Mouse (Mus musculus) neural tube, embryonic 15.5 days (tissue): ENCODE data around the gene Havcr2. TPM values are rescaled to one million over a fixed set of nuclear protein-coding genes. Genes with fewer than 3 reads are reported as not detected.
"Not testable (repeated sequence)": the region's sequence is repeated elsewhere in the genome, so short reads cannot be mapped to it uniquely, and the experiment has no call there.

ENCODE experiments used
- ATAC-seq: fragments of 200-750 bp; cut with Nextera tagmentation; 2 replicates; pipeline ENCODE4 v1.8.0; 2017; ENCODE audit warnings: mild to moderate bottlenecking, moderate TSS enrichment, moderate library complexity; ENCODE audit not compliant: low FRiP score
- H3K27ac ChIP-seq: fragments of 300-500 bp; sonication (generic); replicated peaks from 2 replicates; pipeline ENCODE4 v1.5.1; 2015; ENCODE audit warnings: mild to moderate bottlenecking, inconsistent platforms
- H3K27me3 ChIP-seq: fragments of 300-500 bp; sonication (generic); replicated peaks from 2 replicates; pipeline ENCODE4 v1.6.1; 2015; ENCODE audit warnings: inconsistent platforms
- H3K36me3 ChIP-seq: fragments of 300-500 bp; sonication (generic); 2 replicates; pipeline ENCODE4 v1.6.1; 2015; ENCODE audit warnings: inconsistent platforms
- H3K4me1 ChIP-seq: fragments of 300-500 bp; sonication (generic); 2 replicates; pipeline ENCODE4 v1.6.1; 2015; ENCODE audit warnings: inconsistent platforms
- H3K4me2 ChIP-seq: fragments of 300-500 bp; sonication (generic); 2 replicates; pipeline ENCODE4 v1.6.1; 2015; ENCODE audit warnings: inconsistent platforms, mild to moderate bottlenecking, moderate library complexity
- H3K4me3 ChIP-seq: fragments of 300-500 bp; sonication (generic); replicated peaks from 2 replicates; pipeline ENCODE4 v1.5.1; 2015; ENCODE audit warnings: mild to moderate bottlenecking, inconsistent platforms
- H3K9ac ChIP-seq: fragments of 300-500 bp; sonication (generic); replicated peaks from 2 replicates; pipeline ENCODE4 v1.6.1; 2015; ENCODE audit warnings: mild to moderate bottlenecking, inconsistent platforms
- H3K9me3 ChIP-seq: fragments of 300-500 bp; sonication (generic); replicated peaks from 2 replicates; pipeline ENCODE4 v1.6.1; 2016; ENCODE audit warnings: inconsistent platforms
- WGBS: fragments of 180-500 bp; shearing (Covaris S2); methylation state at CpG from one replicate; pipeline ENCODE4 v1.1.7; 2015; ENCODE audit warnings: mixed read lengths; 5-methylcytosine and 5-hydroxymethylcytosine counted together
- polyA plus RNA-seq: library from polyadenylated mRNA; unstranded; fragments of >200 nt; fragmentation: Nextera tagmentation; extraction: Ambion mirVana; gene quantifications from 2 replicates; pipeline ENCODE4 v1.2.1, GENCODE M21; 2015

Gene Havcr2
- polyA plus RNA-seq, 1 experiment from 2014 or later = 0.29 TPM

DNA sequence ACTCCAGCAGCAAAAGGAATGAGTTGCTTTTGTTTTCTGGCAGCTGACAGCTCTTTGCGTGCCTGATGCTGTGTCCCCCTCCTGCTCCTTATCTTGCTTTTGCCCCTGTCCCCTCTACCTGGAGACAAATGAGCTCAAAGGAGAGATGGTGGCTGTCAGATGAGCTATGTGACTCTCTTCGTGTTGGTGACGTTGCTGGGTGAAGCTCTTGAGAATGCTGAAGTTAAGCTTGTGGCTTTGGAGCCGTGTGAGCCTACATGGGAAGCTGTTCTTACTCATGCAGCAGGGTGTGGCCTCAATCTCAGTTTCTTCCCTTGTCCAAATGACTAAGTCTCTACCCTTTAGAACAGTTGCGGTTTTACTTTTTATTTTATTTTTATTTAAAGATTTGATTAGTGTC lies 7.2 kb downstream of the Havcr2 start:
- WGBS = 74% methylated on average over 5 of the region's 5 CpGs
- no peak for ATAC-seq
- H3K27me3 ChIP-seq = no peaks in the 10 kb centered on the region
- no peaks in the 10 kb centered on the region for H3K36me3 ChIP-seq
- no peak overlapping the region for H3K4me2 ChIP-seq
- no peaks in the 10 kb centered on the region for H3K4me1 ChIP-seq
- H3K4me3 ChIP-seq = no peak overlapping the region
- no peaks in the 10 kb centered on the region for H3K9me3 ChIP-seq
- no peak overlapping the region for H3K27ac ChIP-seq
- H3K9ac ChIP-seq = no peak overlapping the region

DNA sequence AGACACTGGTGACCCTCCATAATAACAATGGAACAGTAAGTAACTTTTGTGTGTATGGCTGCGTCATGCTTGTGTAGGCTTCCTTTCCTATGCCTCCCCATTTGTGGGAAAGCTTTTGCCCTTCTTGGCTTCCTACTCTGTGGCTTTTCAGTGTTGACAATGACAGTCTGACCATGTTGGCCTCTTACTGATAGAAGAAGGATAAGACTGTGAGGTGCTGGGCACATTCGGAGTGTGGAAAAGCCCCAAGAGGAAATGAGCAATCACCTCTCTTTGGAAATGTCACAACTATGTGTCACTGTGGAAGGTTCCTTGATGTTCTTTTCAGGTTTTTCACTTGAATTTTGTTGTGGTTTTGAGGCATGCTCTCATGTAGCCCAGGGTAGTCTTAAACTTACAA lies 12.1 kb downstream of the Havcr2 start:
- Histone ChIP-seq H3K4me3 (no peak overlapping the region), H3K36me3 (no peaks in the 10 kb centered on the region), H3K4me2 (no peak overlapping the region), H3K4me1 (no peaks in the 10 kb centered on the region), H3K9me3 (no peaks in the 10 kb centered on the region), H3K27me3 (no peaks in the 10 kb centered on the region), H3K27ac (no peak overlapping the region), H3K9ac (no peak overlapping the region)
- WGBS = 95% methylated on average over 2 of the region's 2 CpGs
- ATAC-seq = no peak

DNA sequence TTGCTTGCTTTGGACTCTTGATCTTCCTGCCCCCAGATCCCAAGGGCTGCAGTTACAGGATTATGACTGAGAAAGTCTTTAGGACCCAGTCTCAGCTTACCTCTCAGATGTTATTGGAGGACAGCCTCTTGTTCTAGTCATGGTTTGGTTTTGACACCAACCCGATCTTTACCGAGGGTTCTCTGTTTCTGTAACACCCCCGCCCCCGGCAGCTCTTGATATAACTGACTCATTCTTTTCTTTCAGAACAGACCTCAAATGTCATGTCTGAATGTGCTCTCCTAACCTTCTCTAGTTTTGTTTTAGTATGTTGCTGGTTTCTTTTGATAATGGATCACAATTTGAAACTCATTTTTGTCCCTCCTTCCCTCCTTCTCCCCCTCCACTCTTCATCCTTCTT lies 19.5 kb downstream of the Havcr2 start:
- Histone ChIP-seq H3K36me3 (no peaks in the 10 kb centered on the region), H3K27ac (no peak overlapping the region), H3K4me3 (no peak overlapping the region), H3K27me3 (no peaks in the 10 kb centered on the region), H3K9ac (no peak overlapping the region), H3K4me1 (no peaks in the 10 kb centered on the region), H3K4me2 (no peak overlapping the region), H3K9me3 (no peaks in the 10 kb centered on the region)
- ATAC-seq = no peak
- 97% methylated on average over 4 of the region's 4 CpGs for WGBS

DNA sequence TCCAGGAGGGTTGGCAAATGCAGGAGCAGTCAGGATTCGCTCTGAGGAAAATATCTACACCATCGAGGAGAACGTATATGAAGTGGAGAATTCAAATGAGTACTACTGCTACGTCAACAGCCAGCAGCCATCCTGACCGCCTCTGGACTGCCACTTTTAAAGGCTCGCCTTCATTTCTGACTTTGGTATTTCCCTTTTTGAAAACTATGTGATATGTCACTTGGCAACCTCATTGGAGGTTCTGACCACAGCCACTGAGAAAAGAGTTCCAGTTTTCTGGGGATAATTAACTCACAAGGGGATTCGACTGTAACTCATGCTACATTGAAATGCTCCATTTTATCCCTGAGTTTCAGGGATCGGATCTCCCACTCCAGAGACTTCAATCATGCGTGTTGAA lies 24.6 kb downstream of the Havcr2 start:
- Histone ChIP-seq H3K4me2 (no peak overlapping the region), H3K9ac (no peak overlapping the region), H3K36me3 (no peaks in the 10 kb centered on the region), H3K27ac (no peak overlapping the region), H3K27me3 (no peaks in the 10 kb centered on the region), H3K4me3 (no peak overlapping the region), H3K9me3 (no peaks in the 10 kb centered on the region), H3K4me1 (no peaks in the 10 kb centered on the region)
- 90% methylated on average over 9 of the region's 9 CpGs for WGBS
- ATAC-seq = no peak

DNA sequence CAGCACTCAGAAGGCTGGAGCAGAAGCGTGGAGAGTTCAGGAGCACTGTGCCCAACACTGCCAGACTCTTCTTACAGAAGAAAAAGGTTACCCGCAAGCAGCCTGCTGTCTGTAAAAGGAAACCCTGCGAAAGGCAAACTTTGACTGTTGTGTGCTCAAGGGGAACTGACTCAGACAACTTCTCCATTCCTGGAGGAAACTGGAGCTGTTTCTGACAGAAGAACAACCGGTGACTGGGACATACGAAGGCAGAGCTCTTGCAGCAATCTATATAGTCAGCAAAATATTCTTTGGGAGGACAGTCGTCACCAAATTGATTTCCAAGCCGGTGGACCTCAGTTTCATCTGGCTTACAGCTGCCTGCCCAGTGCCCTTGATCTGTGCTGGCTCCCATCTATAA lies 25.8 kb downstream of the Havcr2 start:
- Histone ChIP-seq H3K4me2 (no peak overlapping the region), H3K4me1 (no peaks in the 10 kb centered on the region), H3K27ac (no peak overlapping the region), H3K27me3 (no peaks in the 10 kb centered on the region), H3K4me3 (no peak overlapping the region), H3K9ac (no peak overlapping the region), H3K9me3 (no peaks in the 10 kb centered on the region), H3K36me3 (no peaks in the 10 kb centered on the region)
- ATAC-seq = no peak
- WGBS = 88% methylated on average over 7 of the region's 7 CpGs

DNA sequence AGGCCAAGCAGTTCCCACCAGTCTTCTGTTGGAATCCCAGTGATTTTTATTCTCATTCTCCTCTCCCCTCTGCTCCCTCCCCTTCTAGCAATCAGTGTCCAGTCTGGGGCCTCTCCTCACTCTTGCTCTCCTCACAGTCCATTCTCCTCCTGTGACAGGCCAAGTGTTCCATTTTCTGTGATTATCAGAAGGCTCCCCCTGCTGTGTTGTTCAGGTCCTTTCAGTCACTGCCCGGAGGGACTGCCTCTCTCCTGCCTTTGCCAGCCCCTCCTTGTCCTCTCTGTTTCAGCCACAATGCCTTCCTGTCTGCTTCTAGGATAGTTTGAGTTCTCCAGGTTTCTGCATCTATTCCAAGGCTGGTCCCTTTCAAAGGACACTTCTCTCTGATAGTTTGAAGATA lies 33.5 kb downstream of the Havcr2 start:
- H3K4me3 ChIP-seq = no peak overlapping the region
- H3K27me3 ChIP-seq = no peaks in the 10 kb centered on the region
- no peak overlapping the region for H3K9ac ChIP-seq
- no peaks in the 10 kb centered on the region for H3K9me3 ChIP-seq
- H3K4me1 ChIP-seq = no peaks in the 10 kb centered on the region
- H3K27ac ChIP-seq = no peak overlapping the region
- WGBS = 0% methylated on average over 1 of the region's 1 CpGs
- H3K36me3 ChIP-seq = no peaks in the 10 kb centered on the region
- no peak for ATAC-seq
- H3K4me2 ChIP-seq = no peak overlapping the region

DNA sequence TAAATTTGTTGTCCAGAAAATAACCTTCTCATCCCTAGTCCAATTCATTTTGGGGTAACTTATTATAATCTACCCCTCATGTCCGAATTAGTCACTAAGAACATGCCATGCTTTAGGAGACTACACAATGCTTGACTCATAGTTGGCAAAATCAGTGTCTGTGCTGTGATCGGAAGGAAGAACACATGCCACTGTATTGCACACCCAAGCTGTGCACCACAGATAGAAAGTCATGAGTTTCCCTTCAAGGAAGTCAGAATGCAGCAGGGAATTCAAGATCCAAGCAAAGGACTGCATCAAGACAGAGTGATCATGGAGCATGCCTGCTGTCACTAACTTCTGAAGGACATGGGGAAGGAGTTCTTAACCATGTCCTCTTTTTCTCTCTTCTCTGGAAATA lies 33.9 kb downstream of the Havcr2 start:
- H3K4me1 ChIP-seq = no peaks in the 10 kb centered on the region
- H3K4me2 ChIP-seq = no peak overlapping the region
- H3K4me3 ChIP-seq = no peak overlapping the region
- H3K9me3 ChIP-seq = no peaks in the 10 kb centered on the region
- H3K27ac ChIP-seq = no peak overlapping the region
- WGBS = 86% methylated on average over 2 of the region's 2 CpGs
- no peaks in the 10 kb centered on the region for H3K27me3 ChIP-seq
- no peak for ATAC-seq
- no peaks in the 10 kb centered on the region for H3K36me3 ChIP-seq
- no peak overlapping the region for H3K9ac ChIP-seq

DNA sequence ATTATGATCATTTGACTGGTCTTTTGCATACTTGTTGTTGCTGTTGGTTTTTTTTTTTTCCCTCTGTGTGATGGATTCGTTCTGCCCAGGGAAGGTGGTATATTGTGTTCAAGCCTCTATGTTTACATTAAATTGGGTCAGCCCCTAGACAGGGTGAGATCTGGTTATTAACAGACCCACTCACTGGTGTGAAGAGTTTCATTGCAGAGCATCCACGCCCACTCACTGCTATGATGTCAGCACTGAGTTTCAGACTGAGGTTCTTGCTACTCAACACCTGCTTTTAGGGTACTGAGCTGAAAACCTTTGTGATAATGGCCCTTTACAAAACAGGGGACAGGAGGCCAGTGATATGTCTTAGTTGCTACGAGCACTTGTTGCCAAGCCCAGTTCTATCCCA lies 52.4 kb downstream of the Havcr2 start:
- no peak for ATAC-seq
- Histone ChIP-seq H3K4me1 (no peaks in the 10 kb centered on the region), H3K27me3 (no peaks in the 10 kb centered on the region), H3K9me3 (no peaks in the 10 kb centered on the region), H3K27ac (no peak overlapping the region), H3K36me3 (no peaks in the 10 kb centered on the region), H3K9ac (no peak overlapping the region), H3K4me3 (no peak overlapping the region), H3K4me2 (no peak overlapping the region)
- 73% methylated on average over 3 of the region's 3 CpGs for WGBS

DNA sequence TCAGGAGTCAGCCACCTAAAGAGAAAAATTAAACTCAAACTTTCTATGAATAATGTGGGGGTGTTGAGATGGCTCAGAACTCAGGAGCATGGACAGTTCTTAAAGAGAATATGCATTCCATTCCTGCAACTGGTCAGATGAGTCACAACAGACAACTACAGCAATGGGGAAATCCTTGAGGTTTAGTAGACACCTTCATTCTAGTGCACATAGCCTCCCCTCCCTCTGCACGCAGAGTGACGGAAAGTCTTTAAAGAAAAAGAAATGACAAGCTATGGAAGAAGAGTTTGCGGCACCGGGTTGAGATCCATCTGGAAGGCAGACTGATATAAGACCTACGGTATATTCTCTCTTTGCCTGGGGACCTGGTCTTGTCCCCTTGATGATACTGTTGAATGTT lies 55.2 kb downstream of the Havcr2 start:
- Histone ChIP-seq H3K4me3 (no peak overlapping the region), H3K4me2 (no peak overlapping the region), H3K27ac (no peak overlapping the region), H3K9ac (no peak overlapping the region), H3K9me3 (no peaks in the 10 kb centered on the region), H3K36me3 (no peaks in the 10 kb centered on the region), H3K27me3 (no peaks in the 10 kb centered on the region), H3K4me1 (no peaks in the 10 kb centered on the region)
- 99% methylated on average over 5 of the region's 5 CpGs for WGBS
- ATAC-seq = no peak

DNA sequence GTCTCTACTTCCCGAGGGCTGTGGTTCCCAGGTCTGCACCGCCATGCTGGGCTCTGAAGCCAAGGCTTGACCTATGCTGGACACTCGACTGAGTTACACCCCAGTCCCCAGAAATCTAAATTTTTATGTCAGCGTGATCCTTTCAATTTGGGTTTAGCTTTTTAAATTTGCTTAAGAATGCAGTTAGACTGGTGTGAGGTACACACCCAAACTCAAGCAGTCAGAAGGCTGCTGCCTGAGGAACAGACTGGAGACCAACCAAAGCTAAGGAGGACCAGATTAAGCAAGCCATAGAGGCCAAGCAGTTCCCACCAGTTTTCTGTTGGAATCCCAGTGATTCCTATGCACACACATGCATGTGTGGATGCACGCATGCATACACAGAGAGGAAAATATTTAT lies 66.6 kb downstream of the Havcr2 start:
- H3K9ac ChIP-seq, H3K27me3 ChIP-seq, H3K36me3 ChIP-seq, H3K4me1 ChIP-seq, H3K4me2 ChIP-seq, ATAC-seq, H3K27ac ChIP-seq, H3K9me3 ChIP-seq, H3K4me3 ChIP-seq: not testable (repeated sequence)
- WGBS = 88% methylated on average over 5 of the region's 5 CpGs

DNA sequence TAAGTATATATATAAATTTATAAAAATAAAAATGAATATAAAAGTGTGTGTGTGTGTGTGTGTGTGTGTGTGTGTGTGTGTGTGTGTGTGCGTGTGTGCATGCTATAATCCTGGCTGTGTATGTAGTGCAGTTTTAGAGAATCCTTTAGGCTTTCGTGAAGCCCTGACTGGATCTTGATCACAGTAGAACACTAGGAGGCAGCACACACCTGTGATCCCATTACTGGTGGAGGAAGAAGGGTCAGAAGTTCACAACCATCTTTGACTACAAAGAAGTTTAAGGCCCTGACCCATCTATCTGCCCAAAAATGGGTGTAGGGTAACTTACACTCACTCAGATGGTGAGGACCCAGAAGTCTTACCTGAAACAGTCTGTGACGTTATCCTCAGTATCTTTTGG lies 68.0 kb downstream of the Havcr2 start:
- H3K9me3 ChIP-seq = no peaks in the 10 kb centered on the region
- no peak overlapping the region for H3K27ac ChIP-seq
- no peaks in the 10 kb centered on the region for H3K4me1 ChIP-seq
- no peak for ATAC-seq
- no peak overlapping the region for H3K9ac ChIP-seq
- no peaks in the 10 kb centered on the region for H3K36me3 ChIP-seq
- no peak overlapping the region for H3K4me2 ChIP-seq
- H3K4me3 ChIP-seq = no peak overlapping the region
- no peaks in the 10 kb centered on the region for H3K27me3 ChIP-seq
- WGBS = 86% methylated on average over 3 of the region's 3 CpGs

DNA sequence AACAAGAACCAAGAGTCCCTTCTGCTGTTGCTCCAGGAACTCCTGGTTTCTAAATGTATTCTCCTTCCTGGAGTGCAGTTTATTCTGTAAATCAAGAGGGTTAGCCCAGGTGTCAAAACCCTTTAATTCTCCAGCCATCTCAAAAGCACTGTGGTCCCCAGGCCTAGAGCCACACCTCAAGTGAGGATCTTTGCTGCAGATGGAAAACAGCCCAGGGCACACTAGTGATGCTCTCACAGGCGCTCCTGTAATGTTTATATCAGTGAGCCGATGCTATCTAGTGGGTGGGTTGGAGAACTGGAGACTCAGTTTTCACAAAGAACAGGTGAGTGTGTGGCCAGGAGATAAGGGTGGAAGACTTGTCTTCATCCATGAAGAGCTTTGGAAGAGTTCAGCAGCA lies 69.2 kb downstream of the Havcr2 start, which contains the start of gene Gm12169:
Gm12169 (plus strand) TSS at position 301 of the 400 bp plus-strand sequence.
- Histone ChIP-seq H3K9ac (no peak within 1 kb of the TSS), H3K27me3 (no peaks in the 10 kb centered on the region), H3K9me3 (no peaks in the 10 kb centered on the region), H3K4me1 (no peaks in the 10 kb centered on the region), H3K4me2 (no peak within 1 kb of the TSS), H3K36me3 (no peaks in the 10 kb centered on the region), H3K27ac (no peak within 1 kb of the TSS), H3K4me3 (no peak within 1 kb of the TSS)
- no peak for ATAC-seq
- WGBS = 95% methylated on average over 2 of the region's 2 CpGs

DNA sequence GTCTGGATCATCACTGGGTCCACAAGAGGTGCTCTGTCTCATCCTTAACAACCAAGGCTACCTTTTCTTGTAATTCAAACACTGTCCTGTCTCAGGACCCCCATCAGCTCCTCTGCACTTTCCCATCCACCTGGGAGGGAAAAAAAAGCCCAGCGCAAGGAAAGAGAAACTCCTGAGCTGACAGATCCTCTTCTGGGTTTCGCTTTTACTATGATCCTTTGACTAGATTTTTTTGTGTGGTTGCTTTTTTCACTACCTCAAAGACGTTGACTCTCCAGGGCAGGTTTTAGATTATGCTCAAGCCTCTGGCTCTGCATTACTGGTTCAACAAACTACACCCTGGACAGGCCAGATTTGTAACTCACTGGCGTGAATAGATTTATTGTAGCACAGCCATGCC lies 75.4 kb downstream of the Havcr2 start:
- no peak for ATAC-seq
- Histone ChIP-seq H3K4me1 (no peaks in the 10 kb centered on the region), H3K9me3 (no peaks in the 10 kb centered on the region), H3K36me3 (no peaks in the 10 kb centered on the region), H3K27me3 (no peaks in the 10 kb centered on the region), H3K4me3 (no peak overlapping the region), H3K9ac (no peak overlapping the region), H3K4me2 (no peak overlapping the region), H3K27ac (no peak overlapping the region)
- WGBS = 78% methylated on average over 4 of the region's 4 CpGs
